Mouse (Mus musculus) testis, adult 2 months (tissue): ENCODE data around the gene Per3.

Experiments used
- CTCF ChIP-seq: fragments of 200-500 bp; IDR thresholded peaks from 2 replicates; pipeline ENCODE4 v1.5.1; 2012; ENCODE audit warnings: low read depth, mild to moderate bottlenecking, inconsistent platforms, low read length, moderate library complexity; ENCODE audit not compliant: control insufficient read depth, insufficient read depth, insufficient replicate concordance
- POLR2A ChIP-seq: fragments of 200-500 bp; IDR thresholded peaks from 2 replicates; pipeline ENCODE4 v1.6.1; 2012; ENCODE audit warnings: low read depth, mild to moderate bottlenecking, inconsistent platforms, low read length, moderate library complexity; ENCODE audit not compliant: control insufficient read depth

GRCm38 (mm10) chr4:150998626-150999025 is 45.8 kb downstream of the Per3 start:
- TF ChIP-seq CTCF, result no peak
- no peak for TF ChIP-seq POLR2A
